Mouse (Mus musculus): ENCODE results near the gene Gm7271. TPM values are rescaled to one million over a fixed set of nuclear protein-coding genes. Genes with fewer than 3 reads are reported as not detected.

Gene Gm7271
- not detected in 2 replicates for polyA plus RNA-seq (2016; fragmentation: Nextera tagmentation; extraction: Ambion mirVana)

- no peaks in the 10 kb centered on the region for H3K36me3 ChIP-seq
- H3K27ac ChIP-seq, result no peak within 1 kb of the TSS
- H3K9me3 ChIP-seq, result no peaks in the 10 kb centered on the region; the same call in 1 of the 2 replicates
- no peak within 1 kb of the TSS for H3K4me3 ChIP-seq
- 50% methylated on average over 5 of the region's 5 CpGs for WGBS
- no peaks in the 10 kb centered on the region for H3K4me1 ChIP-seq
- no peak for DNase-seq (ENCODE audit: low spot score)
- H3K27me3 ChIP-seq (ENCODE audit: insufficient read depth, poor library complexity, severe bottlenecking), result peaks cover 42% of the 10 kb centered on the region
Observed at GRCm38 (mm10) chr5:76483811-76484210, at the start of gene Gm7271. Gene Gm7271, plus strand, starts transcription at chr5:76484040.

- H3K36me3 ChIP-seq, result no peaks in the 10 kb centered on the region
- no peak overlapping the region for H3K27ac ChIP-seq
- H3K4me1 ChIP-seq, result no peaks in the 10 kb centered on the region
- no peak for DNase-seq (ENCODE audit: low spot score)
- WGBS, result 80% methylated on average over 5 of the region's 5 CpGs
- no peaks in the 10 kb centered on the region for H3K27me3 ChIP-seq (ENCODE audit: insufficient read depth, poor library complexity, severe bottlenecking)
- H3K9me3 ChIP-seq, result no peaks in the 10 kb centered on the region
- no peak overlapping the region for H3K4me3 ChIP-seq
Observed at GRCm38 (mm10) chr5:76437100-76437499, 46.7 kb upstream of the Gm7271 start.

- Histone ChIP-seq H3K27me3 (ENCODE audit: insufficient read depth, poor library complexity, severe bottlenecking) (no peaks in the 10 kb centered on the region), H3K36me3 (no peaks in the 10 kb centered on the region), H3K4me3 (no peak overlapping the region), H3K4me1 (no peaks in the 10 kb centered on the region), H3K27ac (no peak overlapping the region), H3K9me3 (no peaks in the 10 kb centered on the region)
- WGBS, result 88% methylated on average over 8 of the region's 8 CpGs
- DNase-seq (ENCODE audit: low spot score), result no peak
Observed at GRCm38 (mm10) chr5:76437696-76438095, 46.1 kb upstream of the Gm7271 start.

GRCm38 (mm10) chr5:76441431-76441830 is 42.4 kb upstream of the Gm7271 start:
- H3K4me3 ChIP-seq, result no peak overlapping the region
- H3K9me3 ChIP-seq, result no peaks in the 10 kb centered on the region
- H3K27me3 ChIP-seq (ENCODE audit: insufficient read depth, poor library complexity, severe bottlenecking), result no peaks in the 10 kb centered on the region
- DNase-seq (ENCODE audit: low spot score), result no peak
- WGBS, result 73% methylated on average over 4 of the region's 4 CpGs
- no peaks in the 10 kb centered on the region for H3K36me3 ChIP-seq
- H3K27ac ChIP-seq, result no peak overlapping the region
- H3K4me1 ChIP-seq, result no peaks in the 10 kb centered on the region

GRCm38 (mm10) chr5:76474931-76475330 is 8.9 kb upstream of the Gm7271 start:
- no peak overlapping the region for H3K27ac ChIP-seq
- no peak overlapping the region for H3K4me3 ChIP-seq
- H3K9me3 ChIP-seq, result no peaks in the 10 kb centered on the region
- no peaks in the 10 kb centered on the region for H3K27me3 ChIP-seq (ENCODE audit: insufficient read depth, poor library complexity, severe bottlenecking)
- 81% methylated on average over 2 of the region's 2 CpGs for WGBS
- H3K4me1 ChIP-seq, result no peaks in the 10 kb centered on the region
- DNase-seq (ENCODE audit: low spot score), result no peak
- no peaks in the 10 kb centered on the region for H3K36me3 ChIP-seq

- DNase-seq (ENCODE audit: low spot score), result no peak
- peaks cover 6% of the 10 kb centered on the region; the same call in 1 of the 2 replicates for H3K27me3 ChIP-seq (ENCODE audit: insufficient read depth, poor library complexity, severe bottlenecking)
- no peak overlapping the region for H3K27ac ChIP-seq
- no peak overlapping the region for H3K4me3 ChIP-seq
- no peaks in the 10 kb centered on the region for H3K4me1 ChIP-seq
- WGBS, result 61% methylated on average over 4 of the region's 4 CpGs
- H3K36me3 ChIP-seq, result no peaks in the 10 kb centered on the region
- no peaks in the 10 kb centered on the region; the same call in 1 of the 2 replicates for H3K9me3 ChIP-seq
Observed at GRCm38 (mm10) chr5:76476873-76477272, 7.0 kb upstream of the Gm7271 start.

GRCm38 (mm10) chr5:76477764-76478163 is 6.1 kb upstream of the Gm7271 start:
- Histone ChIP-seq H3K36me3 (no peaks in the 10 kb centered on the region), H3K4me3 (no peak overlapping the region), H3K9me3 (no peaks in the 10 kb centered on the region; the same call in 1 of the 2 replicates), H3K27ac (no peak overlapping the region), H3K27me3 (ENCODE audit: insufficient read depth, poor library complexity, severe bottlenecking) (peaks cover 15% of the 10 kb centered on the region; the same call in 1 of the 2 replicates), H3K4me1 (no peaks in the 10 kb centered on the region)
- 27% methylated on average over 9 of the region's 9 CpGs for WGBS
- no peak for DNase-seq (ENCODE audit: low spot score)

- no peak overlapping the region for H3K27ac ChIP-seq
- 81% methylated on average over 13 of the region's 13 CpGs for WGBS
Observed at GRCm38 (mm10) chr5:76495126-76495525, 11.3 kb downstream of the Gm7271 start.

GRCm38 (mm10) chr5:76522446-76522845 is 38.6 kb downstream of the Gm7271 start:
- Histone ChIP-seq H3K27ac (no peak overlapping the region), H3K27me3 (ENCODE audit: insufficient read depth, poor library complexity, severe bottlenecking) (no peaks in the 10 kb centered on the region), H3K4me1 (no peaks in the 10 kb centered on the region), H3K4me3 (no peak overlapping the region), H3K36me3 (no peaks in the 10 kb centered on the region), H3K9me3 (no peaks in the 10 kb centered on the region)
- WGBS, result 79% methylated on average over 1 of the region's 1 CpGs
- no peak for DNase-seq (ENCODE audit: low spot score)

More at GRCm38 (mm10) chr5:76495126-76495525, 11.3 kb downstream of the Gm7271 start:
- Histone ChIP-seq H3K4me3 (no peak overlapping the region), H3K9me3 (no peaks in the 10 kb centered on the region), H3K27me3 (ENCODE audit: insufficient read depth, poor library complexity, severe bottlenecking) (peaks cover 13% of the 10 kb centered on the region), H3K4me1 (no peaks in the 10 kb centered on the region), H3K36me3 (no peaks in the 10 kb centered on the region)
- no peak for DNase-seq (ENCODE audit: low spot score)

- Histone ChIP-seq H3K36me3 (no peaks in the 10 kb centered on the region), H3K4me1 (no peaks in the 10 kb centered on the region), H3K9me3 (no peaks in the 10 kb centered on the region), H3K27ac (no peak overlapping the region), H3K27me3 (ENCODE audit: insufficient read depth, poor library complexity, severe bottlenecking) (no peaks in the 10 kb centered on the region), H3K4me3 (no peak overlapping the region)
- no peak for DNase-seq (ENCODE audit: low spot score)
- 65% methylated on average over 5 of the region's 5 CpGs for WGBS
Observed at GRCm38 (mm10) chr5:76524623-76525022, 40.8 kb downstream of the Gm7271 start.

- WGBS, result 61% methylated on average over 4 of the region's 4 CpGs
- no peak for DNase-seq (ENCODE audit: low spot score)
- Histone ChIP-seq H3K27me3 (ENCODE audit: insufficient read depth, poor library complexity, severe bottlenecking) (no peaks in the 10 kb centered on the region), H3K9me3 (no peaks in the 10 kb centered on the region), H3K4me3 (no peak overlapping the region), H3K36me3 (no peaks in the 10 kb centered on the region), H3K27ac (no peak overlapping the region), H3K4me1 (peaks cover 4% of the 10 kb centered on the region)
Observed at GRCm38 (mm10) chr5:76525066-76525465, 41.2 kb downstream of the Gm7271 start.

GRCm38 (mm10) chr5:76525829-76526228 is 42.0 kb downstream of the Gm7271 start:
- H3K9me3 ChIP-seq, result no peaks in the 10 kb centered on the region
- no peak overlapping the region for H3K27ac ChIP-seq
- 43% methylated on average over 2 of the region's 2 CpGs for WGBS
- H3K4me3 ChIP-seq, result no peak overlapping the region
- DNase-seq (ENCODE audit: low spot score), result no peak
- peaks cover 8% of the 10 kb centered on the region for H3K4me1 ChIP-seq
- no peaks in the 10 kb centered on the region for H3K27me3 ChIP-seq (ENCODE audit: insufficient read depth, poor library complexity, severe bottlenecking)
- H3K36me3 ChIP-seq, result no peaks in the 10 kb centered on the region

GRCm38 (mm10) chr5:76529040-76529703 is 45.3 kb downstream of the Gm7271 start, which contains the start of gene Exoc1:
Gene Exoc1, plus strand, starts transcription at chr5:76529311.
- DNase-seq (ENCODE audit: low spot score), result peak; percentile 98
- H3K27ac ChIP-seq, result peak within 1 kb of the TSS; percentile 87
- no peaks in the 10 kb centered on the region for H3K9me3 ChIP-seq
- peaks cover 8% of the 10 kb centered on the region for H3K4me1 ChIP-seq
- WGBS, result under 1% methylated on average over 39 of the region's 39 CpGs
- H3K27me3 ChIP-seq (ENCODE audit: insufficient read depth, poor library complexity, severe bottlenecking), result no peaks in the 10 kb centered on the region
- peak within 1 kb of the TSS; percentile 97 for H3K4me3 ChIP-seq
- H3K36me3 ChIP-seq, result peaks cover 5% of the 10 kb centered on the region

GRCm38 (mm10) chr5:76529704-76530066 is 45.8 kb downstream of the Gm7271 start:
- 7% methylated on average over 9 of the region's 9 CpGs for WGBS
- no peak for DNase-seq (ENCODE audit: low spot score)
- H3K36me3 ChIP-seq, result peaks cover 5% of the 10 kb centered on the region
- H3K9me3 ChIP-seq, result no peaks in the 10 kb centered on the region
- peak overlapping the region; percentile 87 for H3K27ac ChIP-seq
- peaks cover 8% of the 10 kb centered on the region for H3K4me1 ChIP-seq
- peak overlapping the region; percentile 97 for H3K4me3 ChIP-seq
- H3K27me3 ChIP-seq (ENCODE audit: insufficient read depth, poor library complexity, severe bottlenecking), result no peaks in the 10 kb centered on the region
